Mouse (Mus musculus) induced T-regulatory cell, adult 2 months (primary cell): ENCODE results near the gene Tspo2.
A peak's percentile ranks its signal among the peaks of the same experiment; 100 is the strongest.

Experiments used
- DNase-seq: peaks from one replicate; pipeline ENCODE4 v3.0.0-alpha.2; 2012; ENCODE audit warnings: low read depth

Gene Tspo2

DNA sequence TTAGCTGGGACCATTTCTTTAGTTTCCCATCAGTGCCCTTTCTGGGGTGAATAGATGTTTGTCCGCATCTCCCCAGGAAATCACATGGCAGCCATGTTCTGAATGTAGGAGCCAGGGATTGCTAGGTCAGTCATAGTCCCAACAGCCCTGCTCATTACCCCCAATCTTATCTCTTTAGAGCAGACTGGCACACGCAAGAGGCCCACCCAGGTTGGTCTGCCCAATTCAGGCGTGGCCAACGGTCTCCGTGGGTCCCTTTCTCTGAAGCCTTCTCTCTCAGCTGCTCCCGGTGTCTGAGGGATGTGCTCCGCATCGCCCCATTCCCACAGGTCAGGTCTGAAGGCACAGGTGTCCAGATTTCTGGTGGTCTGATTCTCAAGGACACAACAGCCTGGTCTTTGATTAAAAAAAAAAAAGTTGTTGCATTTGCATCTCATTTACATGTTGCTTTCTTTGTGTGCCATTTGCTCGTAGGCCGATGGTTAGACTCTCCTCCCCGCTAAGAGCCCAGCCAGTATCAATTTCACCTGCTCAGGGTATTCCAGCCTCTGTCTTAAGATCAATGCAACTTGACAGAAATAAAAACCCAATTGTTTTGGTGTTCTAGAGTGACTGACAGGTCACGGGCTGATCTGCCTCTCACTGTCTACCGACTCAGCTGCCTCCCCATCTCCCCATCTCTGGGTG lies 513 bp downstream of the Tspo2 start:
- no peak for DNase-seq

DNA sequence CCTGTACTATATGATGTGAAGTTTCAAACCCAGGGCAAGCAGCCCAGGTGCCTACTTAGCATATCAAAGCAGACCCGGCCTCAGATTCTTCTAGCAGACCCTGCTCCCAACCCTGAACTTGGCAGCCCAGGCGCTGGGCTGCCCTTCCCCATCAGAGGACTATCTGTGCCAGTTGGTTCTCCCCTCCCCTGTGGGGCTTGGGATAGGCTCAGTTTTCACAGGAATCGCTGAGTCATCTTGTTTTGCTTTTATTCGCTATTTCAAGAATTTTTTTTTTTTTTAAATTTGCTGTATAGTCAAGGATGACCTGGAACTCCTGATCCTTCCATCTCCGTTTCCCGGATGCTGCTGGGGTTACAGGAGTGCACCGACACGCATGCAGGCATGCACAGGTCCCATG lies 3.6 kb downstream of the Tspo2 start:
- DNase-seq, result no peak

DNA sequence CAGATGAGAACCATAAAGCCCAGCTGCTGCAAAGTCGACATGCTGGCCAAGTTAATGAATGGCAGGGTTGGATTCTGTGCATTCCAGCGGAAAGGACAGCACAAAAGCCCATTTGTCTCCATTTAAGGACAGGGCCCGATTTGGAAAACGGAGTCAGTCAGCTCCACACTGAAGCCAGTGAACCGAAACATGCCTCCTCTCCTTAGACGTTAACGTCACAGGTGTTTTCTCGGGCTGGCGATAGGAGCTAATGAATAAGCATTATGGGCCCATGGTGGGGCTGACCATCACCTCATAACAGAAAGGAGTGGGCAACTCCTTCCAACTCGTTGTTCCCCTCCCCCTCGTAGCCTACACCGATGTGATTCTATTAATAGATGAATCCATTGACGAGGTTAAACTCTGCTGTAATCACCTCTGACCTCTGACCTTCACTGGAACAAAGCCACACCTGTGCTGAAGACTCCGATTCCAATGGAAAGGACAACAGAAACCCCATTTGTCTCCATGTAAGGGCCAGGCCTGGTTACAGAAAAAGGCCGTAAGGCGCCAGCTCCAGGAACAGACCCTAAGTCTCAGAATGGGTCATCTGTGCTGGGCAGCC lies 7.7 kb downstream of the Tspo2 start:
- no peak for DNase-seq

DNA sequence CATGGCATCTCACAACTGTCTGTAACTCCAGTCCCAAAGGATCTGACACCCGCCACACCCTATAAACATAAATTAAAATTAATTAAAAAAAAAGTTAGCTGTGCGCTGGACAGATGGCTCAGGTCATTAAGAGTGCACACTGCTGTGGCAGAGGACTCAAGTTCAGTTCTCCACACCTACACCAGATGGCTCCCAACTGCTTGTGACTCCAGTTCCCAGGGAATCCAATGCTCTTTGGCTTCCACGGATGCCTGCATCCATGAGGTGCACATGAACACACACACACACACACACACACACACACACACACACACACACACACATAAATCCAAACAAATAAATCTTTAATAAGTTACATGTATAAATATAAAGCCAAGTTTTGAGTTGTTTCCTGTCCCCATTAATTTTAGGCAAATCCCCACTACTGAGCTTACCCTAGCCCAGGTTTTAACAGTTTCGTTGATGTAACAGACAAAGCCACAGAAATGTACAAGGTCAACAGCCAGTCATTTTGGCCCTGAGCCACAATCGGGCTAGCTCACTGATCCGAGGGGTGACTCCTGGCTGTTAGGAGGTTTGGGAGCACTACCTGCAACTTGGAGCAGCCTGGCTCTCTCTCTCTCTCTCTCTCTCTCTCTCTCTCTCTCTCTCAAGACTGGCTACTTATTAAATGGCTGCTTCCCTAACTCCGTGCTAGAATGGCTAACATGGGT lies 8.4 kb downstream of the Tspo2 start:
- DNase-seq, result no peak

DNA sequence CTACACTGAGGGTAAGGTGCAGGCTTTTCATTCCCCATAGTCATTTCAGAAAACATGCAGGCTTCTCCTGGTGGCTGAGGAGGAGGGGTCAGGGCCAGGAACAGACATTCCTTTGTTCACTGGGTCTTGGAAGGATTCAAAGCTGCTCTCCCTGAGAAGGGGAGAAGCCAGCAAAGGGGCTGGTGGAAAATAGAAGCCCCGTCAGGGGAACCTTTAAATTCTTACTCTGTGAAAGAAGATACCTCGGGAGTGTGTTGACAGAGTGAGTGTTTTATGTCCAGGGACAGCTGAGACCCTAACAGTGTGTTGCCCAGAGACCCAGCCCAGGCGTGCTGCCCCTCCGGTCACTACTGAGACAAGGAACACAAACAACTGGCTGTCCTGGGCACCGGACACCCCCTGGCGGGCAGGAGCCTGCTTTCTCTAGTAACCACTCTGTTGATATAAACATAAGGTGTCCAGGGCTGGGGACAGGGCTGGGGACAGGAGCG lies 13.9 kb downstream of the Tspo2 start:
- no peak for DNase-seq

DNA sequence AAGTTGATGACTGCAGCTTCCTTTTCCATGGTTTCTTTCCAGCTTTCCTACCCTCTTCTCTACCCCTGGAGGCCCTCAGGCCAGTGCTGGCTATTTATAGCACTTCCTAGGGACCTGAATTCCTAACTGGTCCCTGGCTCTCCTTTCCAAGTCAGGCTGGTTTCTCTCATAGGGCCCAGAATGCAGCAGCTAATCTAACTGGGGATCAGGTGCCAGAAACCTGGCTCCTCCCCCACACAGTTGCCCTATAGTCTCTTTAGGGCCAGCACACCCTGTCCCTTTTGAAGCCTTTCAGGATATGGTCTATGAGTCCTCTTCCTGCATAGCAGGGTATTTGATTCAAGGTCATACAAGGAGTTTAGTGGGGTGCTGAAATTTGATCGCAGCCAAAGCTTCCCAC lies 14.8 kb downstream of the Tspo2 start:
- DNase-seq, result no peak

DNA sequence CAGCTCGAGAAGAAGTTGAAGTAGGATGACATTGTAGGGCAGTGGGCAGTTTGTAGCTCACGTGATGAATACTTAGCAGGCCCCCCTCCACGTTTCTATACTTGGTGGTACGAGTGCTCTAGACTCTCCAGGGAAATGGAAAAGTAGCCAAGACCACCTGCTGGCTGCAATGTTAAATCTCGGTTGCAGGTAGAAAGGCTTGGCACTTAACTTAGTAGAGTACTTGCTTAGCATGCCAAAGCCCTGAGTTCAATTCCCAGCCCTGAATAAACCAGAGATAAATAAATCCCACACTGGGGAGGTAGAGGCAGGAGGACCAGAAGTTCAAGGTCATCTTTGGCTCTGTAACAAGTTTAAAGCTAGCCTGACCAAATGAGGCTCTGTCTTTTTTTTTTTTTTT lies 16.8 kb downstream of the Tspo2 start:
- DNase-seq, result no peak

DNA sequence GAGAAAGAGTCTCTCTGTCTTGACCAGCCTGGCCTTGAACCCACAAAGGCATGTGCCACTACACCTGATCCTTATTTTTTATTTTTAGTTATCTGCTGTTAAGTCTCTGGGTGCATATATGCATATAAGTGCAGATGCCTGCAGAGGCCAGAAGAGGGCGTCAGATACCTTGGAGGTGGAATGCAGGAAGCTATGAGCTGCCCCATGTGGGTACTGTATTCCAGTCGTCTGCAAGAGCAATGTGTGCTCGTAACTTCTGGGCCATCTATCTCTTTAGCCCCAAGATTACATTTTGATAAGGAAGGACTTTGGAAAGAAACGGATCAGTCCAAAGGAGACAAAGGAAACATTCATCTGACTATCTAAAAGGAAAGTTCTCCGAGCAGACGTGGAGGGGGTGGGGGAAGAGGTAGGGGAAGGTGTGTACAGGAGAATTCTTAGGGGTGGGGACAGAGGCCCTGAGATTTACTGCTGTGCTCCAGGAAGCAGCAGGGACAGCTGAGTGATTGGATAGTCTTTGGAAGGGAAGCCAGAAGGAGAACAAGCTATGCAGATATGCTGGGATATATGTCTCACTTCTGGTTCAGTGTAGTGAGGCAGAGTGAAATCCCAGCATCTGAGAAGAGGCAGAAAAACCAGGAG lies 17.5 kb downstream of the Tspo2 start:
- DNase-seq, result no peak

DNA sequence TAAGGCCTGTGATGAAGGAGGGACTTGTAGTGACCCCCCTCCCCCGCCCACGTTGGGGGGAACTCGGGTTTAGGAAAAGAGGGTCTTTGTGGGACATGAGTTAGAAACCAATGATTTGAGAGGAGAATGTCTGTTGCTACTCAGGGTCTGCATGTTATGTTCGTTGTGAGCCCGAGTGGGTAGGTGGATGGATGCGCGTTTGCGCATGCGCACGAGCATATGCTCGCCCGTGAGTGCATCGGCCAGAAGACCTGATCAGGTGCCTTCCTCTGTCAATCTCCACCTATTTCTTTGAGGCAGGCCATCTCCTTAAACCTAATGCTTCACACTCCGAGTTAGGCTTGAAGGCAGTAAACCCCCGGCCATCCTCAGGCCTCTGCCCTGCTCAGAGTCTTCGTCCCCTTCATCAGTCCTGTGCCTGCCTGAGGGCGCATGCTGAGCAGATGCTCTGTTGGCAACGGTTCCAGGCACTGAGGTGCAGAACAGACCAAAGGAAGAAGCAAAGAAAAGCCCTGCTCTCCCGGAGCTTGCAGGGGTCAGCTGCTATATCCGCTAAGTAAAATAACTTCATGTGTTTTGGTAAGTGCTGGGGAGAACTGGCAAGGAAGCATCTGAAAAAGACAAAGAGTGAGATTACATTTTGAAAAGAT lies 18.2 kb downstream of the Tspo2 start:
- no peak for DNase-seq

DNA sequence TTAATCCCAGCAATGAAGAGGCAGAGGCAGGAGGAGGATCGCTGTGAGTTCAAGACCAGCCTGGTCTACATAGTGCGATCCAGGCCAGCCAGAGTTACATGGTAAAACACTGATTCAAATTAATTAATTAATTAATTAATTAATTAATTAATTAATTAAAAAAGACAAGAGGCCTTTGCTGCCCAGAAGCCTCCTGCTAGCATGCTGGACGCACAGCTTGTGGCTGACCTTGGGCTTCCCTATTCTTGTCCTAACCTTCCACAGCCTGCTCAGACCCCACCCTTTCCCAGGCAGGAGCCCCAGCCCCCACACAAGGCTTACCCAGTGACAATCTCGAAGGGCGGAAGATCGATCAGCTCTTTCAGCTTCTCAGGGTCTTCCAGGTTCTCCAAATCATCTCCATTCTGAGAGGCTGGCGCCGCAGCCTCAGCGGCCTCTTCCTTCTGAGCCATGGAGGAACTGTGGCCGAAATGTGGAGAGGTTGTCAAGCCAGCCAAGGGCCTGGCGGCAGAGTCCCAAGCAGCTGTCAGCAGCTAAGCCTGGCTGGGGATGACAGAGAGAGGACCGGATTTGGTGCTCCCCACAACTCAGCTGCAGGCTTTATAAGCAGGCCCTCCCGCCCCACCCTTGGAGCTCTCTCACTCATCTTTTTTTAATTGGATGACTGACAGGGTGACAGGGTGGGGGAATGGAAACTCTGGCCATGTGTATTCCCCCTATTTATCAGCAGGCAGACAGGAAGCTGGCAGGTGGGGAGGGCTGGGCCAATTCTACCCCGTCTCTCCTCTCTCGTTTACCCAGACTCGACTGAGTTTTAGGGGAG lies 19.0 kb downstream of the Tspo2 start, which contains the start of gene Apobec2:
Apobec2 (minus strand) TSS at position 773 of the 823 bp plus-strand sequence.
- peak; percentile 40 for DNase-seq

DNA sequence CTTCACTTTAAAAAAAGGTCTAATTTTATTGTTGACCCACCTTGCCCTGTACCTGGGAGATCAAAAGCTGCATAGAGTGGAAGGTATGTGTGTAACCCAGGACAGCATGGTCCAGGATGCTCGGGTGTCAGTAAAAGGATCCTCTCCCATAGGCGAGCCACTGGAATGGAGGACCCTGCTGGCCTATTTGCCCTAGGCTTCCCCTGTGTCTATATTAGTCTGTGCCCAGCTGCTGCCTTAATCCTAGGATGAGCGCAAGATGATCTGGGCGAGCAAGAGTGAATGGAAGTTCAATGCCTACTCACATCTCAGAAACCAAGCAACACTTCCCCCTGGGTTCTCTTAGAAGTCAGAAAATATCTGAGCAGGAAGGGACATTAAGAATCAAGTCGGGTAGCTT lies 20.3 kb downstream of the Tspo2 start:
- no peak for DNase-seq

DNA sequence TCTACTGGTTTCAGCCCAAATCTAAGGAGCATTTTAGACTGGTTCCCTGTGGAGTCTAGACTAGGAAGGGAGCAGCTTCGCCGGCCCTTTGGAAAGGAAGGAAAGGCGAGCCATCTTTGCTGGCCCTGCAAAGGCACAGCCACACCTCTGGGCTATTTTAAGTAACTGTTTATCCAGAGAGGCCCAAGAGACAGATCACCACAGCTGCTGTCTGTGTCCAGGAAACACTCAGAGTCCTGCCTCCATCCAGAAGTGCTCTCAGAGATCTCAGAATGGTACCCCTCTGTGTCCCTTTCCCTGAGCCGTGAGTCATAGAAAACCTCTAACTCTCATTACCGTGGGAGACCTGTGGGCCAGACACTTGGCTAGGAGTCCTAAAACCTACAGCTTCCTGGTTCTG lies 20.9 kb downstream of the Tspo2 start:
- DNase-seq, result no peak

DNA sequence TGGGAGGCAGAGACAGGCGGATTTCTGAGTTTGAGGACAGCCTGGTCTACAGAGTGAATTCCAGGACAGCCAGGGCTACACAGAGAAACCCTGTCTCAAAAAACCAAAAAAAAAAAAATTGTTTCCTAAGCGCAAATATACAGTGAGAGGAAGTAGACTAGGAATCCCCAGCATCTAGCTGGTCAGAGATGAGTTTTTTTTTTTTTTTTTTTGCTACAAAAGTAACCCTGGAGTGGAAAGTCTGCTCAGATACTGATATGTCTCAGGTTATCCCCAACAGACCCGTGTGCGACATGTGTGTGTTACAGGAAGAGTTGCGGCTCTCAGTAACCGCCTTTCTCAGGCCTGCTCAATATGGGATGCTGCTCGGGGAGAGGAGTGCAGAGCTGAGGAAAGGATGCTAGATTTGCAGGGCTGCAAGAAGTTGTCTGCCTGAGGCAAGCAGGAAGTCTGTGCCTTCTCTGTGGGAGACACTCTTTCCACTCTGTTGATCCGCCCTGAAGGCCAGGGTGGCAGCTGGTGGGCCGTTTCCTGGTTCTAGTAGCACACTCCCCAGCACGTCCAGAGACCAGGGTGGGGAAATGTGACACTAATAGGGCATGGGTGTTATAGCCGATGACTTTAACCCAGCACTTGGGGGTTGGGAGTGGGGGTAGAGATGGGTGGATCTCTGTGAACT lies 23.3 kb downstream of the Tspo2 start:
- peak; percentile 77 for DNase-seq

DNA sequence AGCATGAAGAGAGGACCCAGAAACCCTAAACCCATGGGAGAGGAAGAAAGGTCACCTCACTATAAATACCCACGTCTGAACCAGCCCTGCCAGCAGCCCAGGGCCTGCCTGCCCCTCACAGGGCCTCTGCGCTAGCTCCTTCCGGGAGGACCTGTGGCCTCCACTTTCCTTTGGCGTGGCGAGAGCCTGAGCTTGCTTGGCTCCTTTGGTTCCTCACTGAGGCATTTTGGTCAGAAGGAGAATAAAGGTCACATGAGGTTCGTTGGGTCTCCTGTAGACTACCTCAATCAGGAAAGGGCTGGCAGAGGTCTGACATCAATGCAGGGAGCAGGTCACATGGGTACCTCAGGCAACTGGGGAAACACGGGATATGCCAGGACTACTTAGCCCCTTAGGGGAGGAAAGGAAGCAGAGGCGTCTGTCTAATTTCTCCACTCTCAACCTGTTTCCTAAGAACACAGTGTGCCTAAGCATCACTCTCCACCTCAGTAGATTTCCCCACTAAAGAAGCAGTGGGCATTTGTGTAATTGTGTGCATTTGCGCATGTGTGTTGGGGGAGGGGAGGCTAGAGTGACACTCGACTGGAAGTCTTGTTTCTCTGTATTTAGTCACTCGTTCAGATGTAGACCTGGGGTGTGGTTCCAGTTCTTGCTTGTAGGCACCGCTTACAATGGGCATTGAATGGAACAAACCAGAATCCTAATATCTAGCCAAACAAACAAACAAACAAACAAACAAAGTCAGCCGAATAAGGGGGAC lies 24.2 kb downstream of the Tspo2 start:
- DNase-seq, result peak; percentile 83

DNA sequence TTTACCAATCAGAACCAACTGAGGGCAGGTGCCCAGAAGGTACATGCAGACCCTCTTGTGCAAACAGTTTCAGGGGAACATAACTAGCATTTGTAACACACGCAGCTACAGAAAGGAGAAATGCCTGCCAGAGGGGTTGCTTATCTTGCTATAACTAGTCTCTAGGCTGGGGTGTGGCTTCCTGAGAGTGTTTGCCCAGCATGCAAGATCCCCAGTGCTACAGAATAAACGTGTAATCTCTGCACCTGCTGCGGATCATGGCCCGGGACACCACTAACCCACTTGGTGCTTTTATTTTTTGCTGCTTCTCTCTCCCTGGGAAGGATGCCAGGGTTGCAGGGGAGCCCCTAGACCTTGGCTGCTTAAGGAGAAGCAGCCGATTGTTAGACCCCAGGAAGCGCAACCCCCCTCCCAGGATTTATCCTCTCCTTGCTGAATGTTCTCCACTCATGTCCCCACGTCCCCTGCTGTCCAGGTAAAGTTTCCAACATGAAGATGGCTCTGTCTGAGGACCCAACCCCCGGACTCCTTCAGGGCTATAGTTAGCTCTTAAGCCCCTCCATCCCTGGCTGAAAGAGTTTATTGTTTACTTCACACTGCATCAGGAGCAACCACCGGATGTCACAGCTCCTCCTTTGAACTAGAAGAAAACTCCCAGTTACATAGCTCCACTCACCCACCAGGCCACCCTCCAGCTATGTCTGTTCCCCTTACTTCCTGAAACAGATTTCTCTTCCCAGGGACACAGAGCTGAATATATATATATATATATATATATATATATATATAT lies 25.3 kb downstream of the Tspo2 start:
- DNase-seq, result peak; percentile 71

DNA sequence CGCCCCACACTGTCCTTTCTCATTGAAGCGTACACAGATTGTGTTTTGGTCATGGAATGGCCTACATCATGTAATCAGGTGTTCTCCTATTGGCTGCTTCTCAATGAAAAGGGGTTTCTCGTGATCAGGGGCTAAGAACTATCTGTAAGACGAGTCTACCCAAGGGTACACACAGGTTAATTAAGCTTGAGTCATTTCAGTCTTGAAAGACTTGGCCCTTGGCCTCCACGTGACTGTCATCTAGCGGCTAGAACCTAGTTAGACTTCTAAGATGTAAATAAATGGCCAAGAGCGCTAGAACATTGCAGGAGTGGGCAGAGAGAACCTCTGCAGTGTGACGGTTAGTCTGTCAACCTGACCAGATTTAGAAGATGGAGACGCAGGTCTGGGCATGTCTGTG lies 27.1 kb downstream of the Tspo2 start:
- DNase-seq, result no peak

DNA sequence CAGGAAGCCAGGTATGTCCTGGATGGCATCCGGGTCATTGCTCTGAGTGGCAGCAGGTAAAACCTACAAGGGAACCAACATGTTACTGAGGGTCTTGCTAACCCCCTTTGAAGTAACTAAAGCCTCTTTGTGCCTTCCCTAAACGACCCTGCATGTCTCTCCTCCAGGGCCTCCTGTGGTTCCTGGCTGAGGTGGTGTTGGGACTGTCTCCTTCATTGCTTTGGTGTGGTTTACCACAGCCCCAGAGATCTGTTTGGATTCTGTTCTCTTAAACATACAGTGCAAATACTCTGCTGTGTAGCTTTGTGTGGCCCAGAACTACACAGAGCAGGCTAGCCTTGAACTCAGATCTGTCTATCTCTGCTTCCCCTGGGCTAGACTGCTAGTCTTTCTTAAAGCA lies 31.8 kb downstream of the Tspo2 start:
- DNase-seq, result no peak

DNA sequence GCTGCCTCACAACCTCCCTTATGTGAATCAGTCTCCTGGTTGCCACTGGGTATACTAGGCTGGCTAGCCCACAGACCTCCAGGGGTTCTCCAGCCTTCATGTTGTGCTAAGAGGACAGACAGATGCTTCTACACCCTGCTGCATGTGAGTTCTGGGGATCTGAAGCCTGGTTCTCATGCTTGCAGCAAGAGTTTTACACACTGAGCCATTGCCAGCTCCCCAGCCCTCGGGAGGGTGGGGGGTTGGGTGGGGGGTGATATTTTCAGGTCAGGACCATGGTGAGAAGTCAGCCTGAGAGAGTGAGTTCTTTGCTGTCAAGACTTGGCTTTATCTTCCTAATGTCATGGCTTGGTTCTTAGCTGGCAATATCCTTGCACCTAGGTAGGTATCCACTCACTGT lies 32.5 kb downstream of the Tspo2 start:
- DNase-seq, result no peak

DNA sequence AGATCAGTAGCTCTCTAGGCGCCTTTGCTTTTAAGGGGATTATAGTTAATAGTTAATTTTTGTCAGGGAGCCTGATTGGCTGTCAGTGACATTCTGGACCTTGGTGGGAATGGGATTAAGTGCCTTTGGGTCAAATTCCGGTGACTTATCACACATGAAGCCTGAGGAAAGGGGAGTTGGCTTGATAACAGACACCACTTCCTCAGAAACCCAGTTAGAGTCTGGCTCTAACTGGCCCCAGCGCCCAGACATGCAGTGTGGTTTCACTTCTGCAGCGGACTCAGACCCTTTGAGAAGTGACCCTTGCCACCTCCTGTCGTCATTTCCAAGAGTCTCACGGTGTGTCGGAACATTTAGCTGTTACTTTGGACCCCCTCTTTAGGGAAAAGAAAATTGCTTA lies 33.1 kb downstream of the Tspo2 start:
- no peak for DNase-seq
